19 mouse cellular contexts compared by ENCODE assay signal in genomic region chr6:96165403-96165802, GRCm38 (mm10). TPM values are rescaled to one million over a fixed set of nuclear protein-coding genes. Genes with fewer than 3 reads are reported as not detected.
A peak's percentile ranks its signal among the peaks of the same experiment; 100 is the strongest.
DNase-seq lines count a peak whose midpoint lies in the region; ATAC-seq and TF ChIP-seq lines count a peak whose summit lies in the region.
"Had no signal": no experiment of that assay in that cellular context is flagged by ENCODE, and none has a peak within 500 bp of the region (broad histone marks: within the 10 kb centered on the region; RNA-seq: fewer than 3 reads in every experiment).

No protein-coding gene starts in this region.

- H3K4me2 ChIP-seq in heart, embryonic 11.5 days: no peak overlapping the region
- no peak overlapping the region for H3K4me2 ChIP-seq in liver, postnatal 0 days (ENCODE audit: low read depth, low read length)
- H3K4me2 ChIP-seq: embryonic facial prominence, embryonic 13.5 days; forebrain, embryonic 13.5 days; liver, embryonic 13.5 days; neural tube, embryonic 15.5 days had no signal

- H3K9ac ChIP-seq in heart, embryonic 11.5 days (ENCODE audit: low read depth, low read length): no peak overlapping the region
- H3K9ac ChIP-seq in liver, postnatal 0 days (replicated peaks): no peak overlapping the region
- H3K9ac ChIP-seq: embryonic facial prominence, embryonic 13.5 days; forebrain, embryonic 13.5 days; liver, embryonic 13.5 days; neural tube, embryonic 15.5 days had no signal

- no peaks in the 10 kb centered on the region for H3K9me3 ChIP-seq in heart, embryonic 11.5 days (replicated peaks; ENCODE audit: control insufficient read depth, low read length)
- no peaks in the 10 kb centered on the region for H3K9me3 ChIP-seq in liver, postnatal 0 days (ENCODE audit: low read length)
- H3K9me3 ChIP-seq: embryonic facial prominence, embryonic 13.5 days; forebrain, embryonic 13.5 days; neural tube, embryonic 15.5 days had no signal

- ATAC-seq in heart, embryonic 11.5 days (replicated peaks; ENCODE audit: insufficient number of reproducible peaks, low FRiP score, low TSS enrichment): no peak
- no peak for ATAC-seq in liver, postnatal 0 days
- ATAC-seq: forebrain, embryonic 13.5 days; intestine, embryonic 16.5 days had no signal

- no peaks in the 10 kb centered on the region for H3K27me3 ChIP-seq in heart, embryonic 11.5 days (ENCODE audit: control insufficient read depth, insufficient read depth, low read length)
- no peaks in the 10 kb centered on the region for H3K27me3 ChIP-seq in liver, postnatal 0 days (ENCODE audit: insufficient read depth, low read length)
- H3K27me3 ChIP-seq: embryonic facial prominence, embryonic 13.5 days; forebrain, embryonic 13.5 days; liver, embryonic 13.5 days; megakaryocyte, embryonic 14.5 days; neural tube, embryonic 15.5 days had no signal

- peak; percentile 33 to 42 for DNase-seq in cerebellum, postnatal 14 days
- no peak for DNase-seq in cerebellum, adult 18-20 months
- peak; percentile 4 for DNase-seq in heart, postnatal 4 days
- peak; percentile 4 to 33 for DNase-seq in lung, postnatal 4 days
- DNase-seq in lung, postnatal 36 days: no peak
- peak; percentile 2 for DNase-seq in right cerebral cortex, postnatal 4 days
- DNase-seq in liver, postnatal 0 days: no peak
- DNase-seq: adrenal gland, postnatal 25 days; liver, embryonic 13.5 days had no signal

- no peaks in the 10 kb centered on the region for H3K36me3 ChIP-seq in heart, embryonic 11.5 days (ENCODE audit: control insufficient read depth, insufficient read depth, low read length)
- no peaks in the 10 kb centered on the region for H3K36me3 ChIP-seq in liver, postnatal 0 days (replicated peaks; ENCODE audit: insufficient read depth, low read length)
- H3K36me3 ChIP-seq: embryonic facial prominence, embryonic 13.5 days; liver, embryonic 13.5 days; neural tube, embryonic 15.5 days had no signal

- TF ChIP-seq CTCF in liver, postnatal 0 days (IDR thresholded peaks at IDR 0.05; ENCODE audit: low read depth): no peak

- H3K4me3 ChIP-seq in heart, embryonic 11.5 days (ENCODE audit: low read depth, low read length): no peak overlapping the region
- H3K4me3 ChIP-seq in liver, postnatal 0 days (ENCODE audit: low read depth, low read length): no peak overlapping the region
- H3K4me3 ChIP-seq: embryonic facial prominence, embryonic 13.5 days; forebrain, embryonic 13.5 days; liver, embryonic 13.5 days; megakaryocyte, embryonic 14.5 days; neural tube, embryonic 15.5 days had no signal

- 86% methylated on average over 13 of the region's 13 CpGs for WGBS in heart, embryonic 11.5 days (ENCODE audit: insufficient replicate concordance)
- WGBS in liver, postnatal 0 days (ENCODE audit: insufficient replicate concordance): 92% methylated on average over 13 of the region's 13 CpGs

- H3K27ac ChIP-seq in heart, embryonic 11.5 days (ENCODE audit: low read depth, low read length): no peak overlapping the region
- H3K27ac ChIP-seq in liver, postnatal 0 days (ENCODE audit: low read depth): no peak overlapping the region
- H3K27ac ChIP-seq: embryonic facial prominence, embryonic 13.5 days; forebrain, embryonic 13.5 days; liver, embryonic 13.5 days; neural tube, embryonic 15.5 days; stomach, postnatal 0 days had no signal

- H3K4me1 ChIP-seq in heart, embryonic 11.5 days (ENCODE audit: control insufficient read depth, insufficient read depth, low read length): no peaks in the 10 kb centered on the region
- H3K4me1 ChIP-seq in liver, postnatal 0 days (ENCODE audit: insufficient read depth): no peaks in the 10 kb centered on the region
- H3K4me1 ChIP-seq: embryonic facial prominence, embryonic 13.5 days; forebrain, embryonic 13.5 days; liver, embryonic 13.5 days; megakaryocyte, embryonic 14.5 days; neural tube, embryonic 15.5 days had no signal

- TF ChIP-seq EP300 in liver, postnatal 0 days (IDR thresholded peaks at IDR 0.05; ENCODE audit: low read depth): no peak

RNA-seq across cellular contexts. Expression of gene 1700123L14Rik, which starts 0.6 kb away (rescaled TPM):
- not detected for total RNA-seq in heart, postnatal 4 days (2021)
- polyA plus RNA-seq in heart, embryonic 11.5 days (2014; fragmentation: Nextera tagmentation; extraction: Ambion mirVana): not detected in 2 replicates
- polyA plus RNA-seq in liver, postnatal 0 days (2015; fragmentation: Nextera tagmentation; extraction: Ambion mirVana): not detected in 2 replicates
- total RNA-seq: adrenal gland, postnatal 25 days; left cerebral cortex, postnatal 14 days; monocyte, adult 5-6 weeks had no signal
- polyA plus RNA-seq: embryonic facial prominence, embryonic 13.5 days; forebrain, embryonic 13.5 days; hindbrain, embryonic 11.5 days; intestine, embryonic 16.5 days; liver, embryonic 13.5 days; stomach, postnatal 0 days had no signal

RNA-seq across cellular contexts. Expression of gene Fam19a1, which starts 52.4 kb away (rescaled TPM):
- total RNA-seq in heart, postnatal 4 days (2021): under 1 TPM in 1 of 2 experiments, not detected in 1; 0.12 TPM
- polyA plus RNA-seq in heart, embryonic 11.5 days (2014; fragmentation: Nextera tagmentation; extraction: Ambion mirVana): 0.48 and 0.50 TPM in 2 replicates
- polyA plus RNA-seq in liver, postnatal 0 days (2015; fragmentation: Nextera tagmentation; extraction: Ambion mirVana): not detected in 2 replicates
- total RNA-seq: monocyte, adult 5-6 weeks had no signal
- polyA plus RNA-seq: liver, embryonic 13.5 days had no signal

Comparison
In these comparisons a context has a peak if more than half of its experiments do, and no peak if none do; other contexts are left out.
1. DNase-seq: peak in cerebellum, postnatal 14 days (2 of 2), heart, postnatal 4 days (single experiment), lung, postnatal 4 days (2 of 2) and right cerebral cortex, postnatal 4 days (single experiment); none in cerebellum, adult 18-20 months (0 of 2), lung, postnatal 36 days (single experiment) and liver, postnatal 0 days (single experiment).